Mouse (Mus musculus) heart, postnatal 10 days (tissue): ENCODE data around the gene Tmem132a. TPM values are rescaled to one million over a fixed set of nuclear protein-coding genes. Genes with fewer than 3 reads are reported as not detected.

Source experiments
- DNase-seq, 2 experiments: peaks; one replicate each; pipeline ENCODE4 v3.0.0; 2021
- intact Hi-C: fragments of 180-260 bp; cut with DNase I; formaldehyde crosslinking; loops from one replicate; pipeline ENCODE4 v1.15.1; 2025
- total RNA-seq, 2 experiments: library from RNA; stranded (reverse); gene quantifications; 2 replicates each; pipeline ENCODE4 v1.2.3; 2021

Gene Tmem132a
- total RNA-seq = 10 to 100 TPM; 36.7 to 42.0 TPM

GRCm38 (mm10) chr19:10869886-10870527 lies at the start of gene Tmem132a:
Gene Tmem132a, minus strand, starts transcription at chr19:10869940.
- intact Hi-C loops = no loop called here

GRCm38 (mm10) chr19:10918321-10918991 lies 48.7 kb upstream of the Tmem132a start:
- no peak for DNase-seq
- intact Hi-C loops = no loop called here

More at GRCm38 (mm10) chr19:10869886-10870527, at the start of gene Tmem132a:
- DNase-seq = peak in 1 of 2 experiments; percentile 29

- intact Hi-C loops = no loop called here
- no peak for DNase-seq
Measured at GRCm38 (mm10) chr19:10916506-10916905, 46.8 kb upstream of the Tmem132a start.

- intact Hi-C loops = no loop called here
- DNase-seq = no peak
Measured at GRCm38 (mm10) chr19:10914870-10915269, 45.1 kb upstream of the Tmem132a start.

- intact Hi-C loops = no loop called here
- peak in 1 of 2 experiments; percentile 50 for DNase-seq
Measured at GRCm38 (mm10) chr19:10914291-10914690, 44.6 kb upstream of the Tmem132a start.

- intact Hi-C loops = loop anchor here (2.0 kb wide), 1 partner anchor 50 kb away; no protein-coding TSS in a partner anchor
- peak in 1 of 2 experiments; percentile 53 for DNase-seq
Measured at GRCm38 (mm10) chr19:10909087-10909721, 39.5 kb upstream of the Tmem132a start.

- peak; percentile 70 to 83 for DNase-seq
- intact Hi-C loops = loop anchor here (2.0 kb wide), 1 partner anchor 51 kb away; no protein-coding TSS in a partner anchor
Measured at GRCm38 (mm10) chr19:10907891-10908290, 38.2 kb upstream of the Tmem132a start.

- no peak for DNase-seq
- intact Hi-C loops = no loop called here
Measured at GRCm38 (mm10) chr19:10905728-10906000, 35.9 kb upstream of the Tmem132a start.

- peak; percentile 78 to 82 for DNase-seq
- intact Hi-C loops = no loop called here
Measured at GRCm38 (mm10) chr19:10904927-10905727, 35.4 kb upstream of the Tmem132a start.

- intact Hi-C loops = no loop called here
- DNase-seq = no peak
Measured at GRCm38 (mm10) chr19:10904512-10904911, 34.8 kb upstream of the Tmem132a start.

GRCm38 (mm10) chr19:10901046-10901445 lies 31.3 kb upstream of the Tmem132a start:
- intact Hi-C loops = no loop called here
- DNase-seq = no peak

- peak; percentile 81 to 82 for DNase-seq
Measured at GRCm38 (mm10) chr19:10900315-10900714, 30.6 kb upstream of the Tmem132a start.

GRCm38 (mm10) chr19:10897491-10897890 lies 27.8 kb upstream of the Tmem132a start:
- DNase-seq = no peak
- intact Hi-C loops = no loop called here

More at GRCm38 (mm10) chr19:10900315-10900714, 30.6 kb upstream of the Tmem132a start:
- intact Hi-C loops = no loop called here

GRCm38 (mm10) chr19:10896849-10897248 lies 27.1 kb upstream of the Tmem132a start:
- intact Hi-C loops = no loop called here
- peak; percentile 28 to 31 for DNase-seq

GRCm38 (mm10) chr19:10895708-10896107 lies 26.0 kb upstream of the Tmem132a start:
- intact Hi-C loops = no loop called here
- DNase-seq = no peak

GRCm38 (mm10) chr19:10895016-10895528 lies 25.3 kb upstream of the Tmem132a start, which contains the start of gene Prpf19:
Gene Prpf19, plus strand, starts transcription at chr19:10895231.
- peak; percentile 99 for DNase-seq
- intact Hi-C loops = no loop called here

- intact Hi-C loops = no loop called here
Measured at GRCm38 (mm10) chr19:10892201-10892600, 22.5 kb upstream of the Tmem132a start.

GRCm38 (mm10) chr19:10881426-10882154 lies 11.8 kb upstream of the Tmem132a start, which contains the start of gene Tmem109:
Gene Tmem109, minus strand, starts transcription at chr19:10882001.
- intact Hi-C loops = no loop called here
- DNase-seq = peak; percentile 95 to 96

More at GRCm38 (mm10) chr19:10892201-10892600, 22.5 kb upstream of the Tmem132a start:
- DNase-seq = no peak

GRCm38 (mm10) chr19:10880975-10881425 lies 11.3 kb upstream of the Tmem132a start:
- intact Hi-C loops = loop anchor here (1.0 kb wide), 1 partner anchor 164 kb away; no protein-coding TSS in a partner anchor
- peak; percentile 60 to 64 for DNase-seq
